Mouse (Mus musculus): ENCODE measurements around the gene Creb5. TPM values are rescaled to one million over a fixed set of nuclear protein-coding genes. Genes with fewer than 3 reads are reported as not detected.
A peak's percentile ranks its signal among the peaks of the same experiment; 100 is the strongest.

Creb5 gene
- polyA plus RNA-seq, 1 experiment = 2.3 TPM

DNA sequence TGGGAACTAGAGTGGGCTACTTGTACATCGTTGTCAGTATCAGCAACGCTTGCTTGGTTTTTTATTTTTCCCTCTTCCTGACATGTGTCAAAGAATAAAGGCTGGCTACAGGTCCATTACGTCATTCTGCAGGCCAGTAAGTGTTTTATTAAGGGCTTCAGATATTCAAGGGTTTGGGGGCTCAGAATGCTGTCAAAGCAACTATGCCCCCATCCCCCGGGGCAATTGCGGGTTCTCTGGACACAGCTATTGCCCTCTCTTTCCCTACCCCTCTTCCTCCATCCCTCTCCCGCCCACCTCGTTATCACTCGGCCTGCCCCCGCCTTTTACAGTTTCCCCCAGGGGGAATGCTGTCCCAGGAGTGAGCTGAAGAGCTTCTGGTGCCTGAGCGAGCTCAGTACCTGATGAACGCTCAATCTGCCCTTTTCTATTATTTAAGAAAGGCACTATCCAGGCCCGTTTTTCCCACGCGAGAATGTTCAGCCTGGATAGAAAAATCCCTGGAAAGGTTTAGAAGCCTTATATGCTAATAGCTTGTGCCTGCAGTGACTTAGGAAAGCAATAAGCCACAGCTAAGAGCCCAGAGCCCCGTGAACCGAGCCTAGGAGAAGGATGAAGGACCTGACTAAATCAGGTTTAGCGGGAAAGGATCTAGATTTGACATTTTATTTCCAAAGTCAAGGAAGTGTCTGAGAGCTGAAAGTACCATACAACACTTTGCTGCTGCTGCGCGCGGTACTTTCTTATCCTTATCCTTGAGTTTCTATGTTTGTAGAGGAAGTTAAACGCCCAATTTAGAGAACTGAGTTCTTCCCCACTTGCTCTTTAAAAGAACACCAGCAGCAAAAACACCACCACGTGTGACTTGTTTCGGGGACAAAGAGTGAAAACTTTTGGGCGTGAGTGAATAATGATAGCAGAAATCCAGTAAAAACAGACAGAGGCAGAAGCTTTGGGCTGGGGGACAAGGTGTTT lies 1.8 kb downstream of the Creb5 start:
- no peak overlapping the region for H3K27ac ChIP-seq (ENCODE audit: insufficient read depth, low read length)
- no peak for TF ChIP-seq CTCF (IDR thresholded peaks at IDR 0.05; ENCODE audit: extremely low read depth, insufficient read depth, low read length)
- TF ChIP-seq POLR2A (IDR thresholded peaks at IDR 0.05; ENCODE audit: extremely low read depth, insufficient read depth, low read length) = no peak
- no peaks in the 10 kb centered on the region for H3K4me1 ChIP-seq (ENCODE audit: control insufficient read depth, insufficient read depth, low read length)
- peak overlapping the region; percentile 48; the same call in 1 of the 2 replicates for H3K4me3 ChIP-seq (ENCODE audit: insufficient read depth, low read length)

DNA sequence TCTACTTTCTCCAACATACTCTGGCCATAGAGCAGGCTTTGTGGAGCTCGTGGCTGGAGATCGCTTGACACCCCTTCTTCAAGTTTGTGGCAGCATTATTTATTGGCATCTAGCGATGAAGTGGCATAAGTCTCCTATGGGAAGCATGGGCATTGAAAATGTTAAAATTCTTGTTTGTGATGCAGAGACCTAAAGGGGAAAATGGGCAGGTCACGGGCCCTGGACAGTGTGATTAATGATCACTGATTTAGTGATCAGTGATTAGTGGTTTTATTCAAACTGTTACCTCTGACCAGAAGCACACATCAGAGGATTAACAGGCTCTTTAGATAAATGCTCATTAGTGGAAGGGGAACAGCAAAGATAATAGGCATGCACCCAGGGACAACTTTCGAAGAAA lies 2.6 kb downstream of the Creb5 start:
- no peak overlapping the region for H3K4me3 ChIP-seq (ENCODE audit: insufficient read depth, low read length)
- no peak for TF ChIP-seq POLR2A (IDR thresholded peaks at IDR 0.05; ENCODE audit: extremely low read depth, insufficient read depth, low read length)
- H3K4me1 ChIP-seq (ENCODE audit: control insufficient read depth, insufficient read depth, low read length) = no peaks in the 10 kb centered on the region
- no peak overlapping the region for H3K27ac ChIP-seq (ENCODE audit: insufficient read depth, low read length)

DNA sequence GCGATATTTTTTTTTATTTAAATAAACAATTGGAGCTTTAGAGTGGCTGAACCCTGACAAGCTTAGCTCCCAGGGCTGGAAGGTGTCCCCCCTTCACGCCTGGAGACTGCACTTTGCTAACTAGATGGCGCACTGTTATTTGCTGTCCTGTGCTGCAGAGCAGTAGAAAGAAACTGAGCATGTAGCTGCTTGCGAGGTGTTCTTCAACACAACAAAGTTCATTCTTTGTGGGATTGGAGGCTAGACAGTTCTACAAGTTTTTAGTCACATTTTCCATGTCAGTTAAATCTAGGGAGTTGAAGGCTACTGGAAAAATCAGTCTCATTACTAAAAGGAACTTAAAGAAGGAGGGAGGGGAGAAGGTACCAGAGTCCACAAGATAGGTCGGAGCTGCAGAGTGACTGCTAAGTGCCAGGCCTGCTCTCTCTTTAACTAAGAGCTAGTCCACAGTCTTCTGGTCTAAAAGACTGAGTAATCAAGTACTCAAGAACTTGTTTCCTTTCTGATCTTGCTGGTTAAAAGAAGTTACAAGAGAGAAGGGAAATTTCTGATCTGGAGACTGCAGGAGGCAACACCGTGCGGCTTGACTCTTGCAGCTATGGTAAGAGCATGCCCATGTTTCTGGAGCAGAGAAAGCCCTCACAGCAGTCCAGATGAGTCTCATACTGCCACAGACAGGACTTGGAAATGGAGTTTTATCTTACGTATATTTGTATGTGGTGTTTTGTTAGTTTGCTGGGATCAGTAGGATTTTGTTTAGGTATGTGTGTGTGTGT lies 3.3 kb downstream of the Creb5 start:
- Histone ChIP-seq H3K4me1 (ENCODE audit: control insufficient read depth, insufficient read depth, low read length) (no peaks in the 10 kb centered on the region), H3K4me3 (ENCODE audit: insufficient read depth, low read length) (no peak overlapping the region), H3K27ac (ENCODE audit: insufficient read depth, low read length) (no peak overlapping the region)
- TF ChIP-seq POLR2A (IDR thresholded peaks at IDR 0.05; ENCODE audit: extremely low read depth, insufficient read depth, low read length) = no peak
- TF ChIP-seq CTCF (IDR thresholded peaks at IDR 0.05; ENCODE audit: extremely low read depth, insufficient read depth, low read length) = peak; percentile 21; the same call in 1 of the 2 replicates

DNA sequence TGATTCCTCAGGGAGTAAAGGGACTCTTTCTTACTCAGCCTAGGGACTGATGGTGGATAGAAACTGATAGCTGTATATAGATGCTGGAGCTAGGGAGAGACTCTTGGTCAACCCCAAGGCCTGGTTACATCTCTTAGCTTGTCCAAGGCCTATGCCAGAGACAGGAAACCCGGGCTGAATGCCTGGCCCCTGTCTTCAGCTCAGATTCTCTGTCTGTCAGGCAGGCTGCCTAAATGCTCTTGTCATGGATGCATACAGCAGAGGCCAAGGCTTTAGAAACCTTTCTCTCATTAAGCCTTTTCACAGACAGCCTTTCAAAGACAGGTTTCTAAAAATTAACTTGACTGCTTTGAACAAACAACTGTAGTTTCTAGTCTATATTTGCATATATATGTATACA lies 5.9 kb downstream of the Creb5 start:
- no peak for TF ChIP-seq POLR2A (IDR thresholded peaks at IDR 0.05; ENCODE audit: extremely low read depth, insufficient read depth, low read length)
- TF ChIP-seq CTCF (IDR thresholded peaks at IDR 0.05; ENCODE audit: extremely low read depth, insufficient read depth, low read length) = no peak
- Histone ChIP-seq H3K4me3 (ENCODE audit: insufficient read depth, low read length) (no peak overlapping the region), H3K4me1 (ENCODE audit: control insufficient read depth, insufficient read depth, low read length) (no peaks in the 10 kb centered on the region), H3K27ac (ENCODE audit: insufficient read depth, low read length) (no peak overlapping the region)

DNA sequence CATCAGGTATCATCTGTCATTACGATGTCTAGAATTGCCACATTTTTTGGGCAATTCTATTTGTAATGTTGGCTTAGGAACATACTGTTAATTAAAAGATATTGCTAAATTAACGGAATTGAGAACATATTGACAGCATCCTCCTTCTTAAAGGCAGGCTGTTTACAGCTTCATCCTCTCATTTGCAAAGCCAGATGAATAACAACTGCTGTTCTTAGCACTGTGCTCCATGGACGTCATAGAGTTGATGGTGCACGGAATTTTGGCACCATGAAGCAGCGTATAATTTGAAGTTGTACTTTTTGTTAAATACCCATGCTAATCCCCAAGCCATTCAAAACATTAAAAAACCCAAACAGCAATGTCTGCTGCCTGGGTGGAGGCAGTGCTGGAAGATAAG lies 10.8 kb downstream of the Creb5 start:
- Histone ChIP-seq H3K27ac (ENCODE audit: insufficient read depth, low read length) (no peak overlapping the region), H3K4me3 (ENCODE audit: insufficient read depth, low read length) (no peak overlapping the region), H3K4me1 (ENCODE audit: control insufficient read depth, insufficient read depth, low read length) (no peaks in the 10 kb centered on the region)
- TF ChIP-seq CTCF (IDR thresholded peaks at IDR 0.05; ENCODE audit: extremely low read depth, insufficient read depth, low read length) (no peak), POLR2A (IDR thresholded peaks at IDR 0.05; ENCODE audit: extremely low read depth, insufficient read depth, low read length) (no peak)

DNA sequence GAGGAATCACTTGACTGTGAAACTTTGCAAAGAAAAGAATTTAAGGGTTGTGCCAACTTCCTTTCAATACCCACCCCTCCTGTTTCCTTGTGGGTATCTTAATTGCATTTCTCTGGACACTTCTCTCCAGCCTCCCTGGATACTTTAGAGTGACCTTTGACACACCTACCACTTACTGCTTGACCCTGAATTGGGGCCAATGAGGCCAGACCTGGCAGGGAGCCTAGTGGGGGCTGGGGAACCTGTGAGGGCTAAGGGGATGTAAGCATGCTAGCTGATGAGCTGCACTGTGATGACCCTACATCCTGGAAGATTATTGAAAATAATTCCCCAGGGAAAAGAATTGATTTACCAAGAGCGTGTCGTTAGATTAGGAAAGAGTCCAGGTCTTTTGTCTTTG lies 17.1 kb downstream of the Creb5 start:
- Histone ChIP-seq H3K27ac (ENCODE audit: insufficient read depth, low read length) (no peak overlapping the region), H3K4me3 (ENCODE audit: insufficient read depth, low read length) (no peak overlapping the region), H3K4me1 (ENCODE audit: control insufficient read depth, insufficient read depth, low read length) (no peaks in the 10 kb centered on the region)
- no peak for TF ChIP-seq CTCF (IDR thresholded peaks at IDR 0.05; ENCODE audit: extremely low read depth, insufficient read depth, low read length)
- TF ChIP-seq POLR2A (IDR thresholded peaks at IDR 0.05; ENCODE audit: extremely low read depth, insufficient read depth, low read length) = no peak

DNA sequence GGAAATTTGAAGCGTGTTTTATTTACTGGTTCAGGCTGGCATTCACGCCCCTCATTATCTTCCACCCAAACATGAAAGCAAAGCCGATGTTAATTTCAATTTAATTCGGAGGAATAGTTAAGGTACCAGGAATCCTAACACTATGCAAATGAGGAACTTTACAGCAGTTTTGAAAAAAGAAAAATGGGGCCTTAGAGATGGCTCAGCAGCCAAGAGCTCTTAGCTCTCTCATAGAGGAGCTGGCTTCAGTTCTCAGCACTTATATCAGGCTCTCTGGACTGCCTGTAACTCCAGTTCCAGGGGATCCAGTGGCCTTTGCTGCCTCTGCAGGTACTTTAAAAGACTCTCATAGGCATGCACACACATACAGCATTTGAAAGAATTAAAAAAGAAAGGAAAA lies 19.1 kb downstream of the Creb5 start:
- no peak overlapping the region for H3K4me3 ChIP-seq (ENCODE audit: insufficient read depth, low read length)
- H3K4me1 ChIP-seq (ENCODE audit: control insufficient read depth, insufficient read depth, low read length) = no peaks in the 10 kb centered on the region
- TF ChIP-seq CTCF (IDR thresholded peaks at IDR 0.05; ENCODE audit: extremely low read depth, insufficient read depth, low read length) (no peak), POLR2A (IDR thresholded peaks at IDR 0.05; ENCODE audit: extremely low read depth, insufficient read depth, low read length) (no peak)
- H3K27ac ChIP-seq (ENCODE audit: insufficient read depth, low read length) = no peak overlapping the region

DNA sequence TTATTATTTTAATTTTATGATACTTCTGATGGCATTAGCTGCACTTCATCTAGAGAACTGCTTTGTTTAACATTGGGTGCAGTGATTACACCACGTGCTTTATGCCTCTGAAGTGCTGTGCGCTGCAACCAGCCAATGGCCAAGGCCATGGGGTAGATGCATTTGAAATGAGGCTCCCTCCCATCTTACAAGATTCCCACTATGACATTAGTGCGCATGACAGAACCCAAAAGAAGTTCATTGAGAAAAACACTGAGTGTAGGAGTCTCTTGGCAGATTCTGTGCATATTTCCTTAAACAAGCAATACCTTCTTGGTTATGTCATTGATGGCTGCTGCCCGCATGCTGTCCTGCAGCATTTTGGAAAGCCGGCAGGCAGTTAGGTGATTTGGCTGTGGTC lies 19.6 kb downstream of the Creb5 start:
- no peak for TF ChIP-seq CTCF (IDR thresholded peaks at IDR 0.05; ENCODE audit: extremely low read depth, insufficient read depth, low read length)
- no peak for TF ChIP-seq POLR2A (IDR thresholded peaks at IDR 0.05; ENCODE audit: extremely low read depth, insufficient read depth, low read length)
- no peak overlapping the region for H3K27ac ChIP-seq (ENCODE audit: insufficient read depth, low read length)
- no peaks in the 10 kb centered on the region for H3K4me1 ChIP-seq (ENCODE audit: control insufficient read depth, insufficient read depth, low read length)

DNA sequence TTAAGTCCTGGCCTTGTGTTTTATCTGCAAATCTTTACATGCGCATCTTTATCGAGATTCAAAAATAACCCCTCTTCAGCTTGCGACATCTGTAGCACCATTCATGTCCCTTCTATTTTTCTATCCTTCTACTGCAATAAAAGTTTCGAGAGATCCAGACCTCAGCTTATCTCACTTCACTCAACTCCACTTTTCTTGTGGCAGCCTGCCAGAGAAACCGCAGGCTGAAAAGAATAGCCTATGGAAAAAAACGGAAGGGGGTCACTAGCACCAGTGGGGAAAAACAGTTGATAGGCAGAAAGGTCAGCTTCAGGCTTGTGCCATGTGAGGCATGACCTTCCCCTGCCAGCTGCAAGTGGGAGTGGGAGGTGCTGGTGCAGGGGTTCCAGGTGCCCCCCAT lies 21.6 kb downstream of the Creb5 start:
- TF ChIP-seq POLR2A (IDR thresholded peaks at IDR 0.05; ENCODE audit: extremely low read depth, insufficient read depth, low read length) (no peak), CTCF (IDR thresholded peaks at IDR 0.05; ENCODE audit: extremely low read depth, insufficient read depth, low read length) (no peak)
- Histone ChIP-seq H3K27ac (ENCODE audit: insufficient read depth, low read length) (no peak overlapping the region), H3K4me3 (ENCODE audit: insufficient read depth, low read length) (no peak overlapping the region), H3K4me1 (ENCODE audit: control insufficient read depth, insufficient read depth, low read length) (no peaks in the 10 kb centered on the region)

More for the DNA sequence above, 19.6 kb downstream of the Creb5 start:
- no peak overlapping the region for H3K4me3 ChIP-seq (ENCODE audit: insufficient read depth, low read length)

Data from cortical plate, adult 2 months (tissue).